10 mouse cellular contexts compared by ENCODE assay signal in the genomic region with DNA sequence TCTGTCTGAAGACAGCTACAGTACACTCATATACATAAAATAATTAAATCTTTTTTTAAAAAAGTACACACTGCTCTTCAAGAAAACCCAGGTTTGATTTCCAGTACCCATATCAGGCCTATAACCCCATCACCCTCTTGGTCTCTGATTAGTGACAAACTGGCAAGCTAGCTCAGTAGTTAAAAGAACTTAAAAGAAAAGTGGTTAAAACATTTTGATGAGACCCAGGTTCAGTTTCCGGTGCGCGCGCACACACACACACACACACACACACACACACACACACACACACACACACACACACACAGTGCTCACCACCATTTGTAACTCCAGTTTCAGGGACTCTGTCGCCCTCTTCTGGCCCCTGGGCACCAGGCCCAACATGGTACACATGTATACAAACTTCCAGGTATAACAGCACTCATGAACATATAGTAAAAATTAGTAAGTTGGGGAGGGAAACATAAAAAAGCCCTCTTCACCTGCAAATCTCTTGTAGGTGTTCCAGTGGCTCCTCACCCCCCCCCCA. TPM values are rescaled to one million over a fixed set of nuclear protein-coding genes. Genes with fewer than 3 reads are reported as not detected.
DNase-seq lines count a peak whose midpoint lies in the region; ATAC-seq and TF ChIP-seq lines count a peak whose summit lies in the region.
"Had no signal": no experiment of that assay in that cellular context is flagged by ENCODE, and none has a peak within 500 bp of the region (broad histone marks: within the 10 kb centered on the region; RNA-seq: fewer than 3 reads in every experiment).

No protein-coding gene starts in this region.

- H3K27me3 ChIP-seq in cerebellum, adult 2 months (ENCODE audit: control insufficient read depth, insufficient read depth, low read length), result no peaks in the 10 kb centered on the region
- H3K27me3 ChIP-seq in liver, embryonic 12.5 days (replicated peaks), result no peaks in the 10 kb centered on the region
- no peaks in the 10 kb centered on the region for H3K27me3 ChIP-seq in small intestine, adult 2 months (ENCODE audit: control insufficient read depth, insufficient read depth, low read length)
- H3K27me3 ChIP-seq: limb, embryonic 12.5 days had no signal

- no peak overlapping the region for H3K4me2 ChIP-seq in liver, embryonic 12.5 days
- H3K4me2 ChIP-seq: limb, embryonic 12.5 days had no signal

- H3K36me3 ChIP-seq in liver, embryonic 12.5 days, result peaks cover 32% of the 10 kb centered on the region
- peaks cover 13% of the 10 kb centered on the region for H3K36me3 ChIP-seq in small intestine, adult 2 months (ENCODE audit: control insufficient read depth, insufficient read depth, low read length)

- peaks cover 6% of the 10 kb centered on the region; the same call in 1 of the 2 replicates for H3K4me1 ChIP-seq in cerebellum, adult 2 months (ENCODE audit: control insufficient read depth, insufficient read depth, low read length)
- H3K4me1 ChIP-seq in liver, embryonic 12.5 days, result peaks cover 18% of the 10 kb centered on the region
- H3K4me1 ChIP-seq in small intestine, adult 2 months (ENCODE audit: control insufficient read depth, insufficient read depth, insufficient read length, low read length), result peaks cover 7% of the 10 kb centered on the region

- no peak overlapping the region for H3K9ac ChIP-seq in liver, embryonic 12.5 days
- H3K9ac ChIP-seq: limb, embryonic 12.5 days had no signal

- intact Hi-C loops in heart, postnatal 36 days (cut with DNase I), result loop anchor here (2.0 to 5.0 kb wide), 2 partner anchors 33 to 239 kb away; no protein-coding TSS in a partner anchor

- no peaks in the 10 kb centered on the region for H3K9me3 ChIP-seq in liver, embryonic 12.5 days (replicated peaks)
- H3K9me3 ChIP-seq: heart, embryonic 10.5 days had no signal

- TF ChIP-seq POLR2A in cerebellum, adult 2 months (IDR thresholded peaks at IDR 0.05; ENCODE audit: borderline replicate concordance, insufficient read depth, low read length), result no peak
- TF ChIP-seq POLR2A in small intestine, adult 2 months (IDR thresholded peaks at IDR 0.05; ENCODE audit: low read depth, low read length), result no peak

- H3K4me3 ChIP-seq in cerebellum, adult 2 months (replicated peaks; ENCODE audit: insufficient read depth, low read depth, low read length), result no peak overlapping the region
- H3K4me3 ChIP-seq in liver, embryonic 12.5 days, result no peak overlapping the region
- H3K4me3 ChIP-seq in small intestine, adult 2 months (ENCODE audit: low read depth, low read length), result no peak overlapping the region
- H3K4me3 ChIP-seq: heart, embryonic 10.5 days; limb, embryonic 12.5 days had no signal

- H3K27ac ChIP-seq in cerebellum, adult 2 months (ENCODE audit: insufficient read depth, low read length), result no peak overlapping the region
- no peak overlapping the region for H3K27ac ChIP-seq in liver, embryonic 12.5 days
- no peak overlapping the region for H3K27ac ChIP-seq in small intestine, adult 2 months (ENCODE audit: insufficient read depth, low read depth, low read length)
- H3K27ac ChIP-seq: heart, embryonic 10.5 days; limb, embryonic 12.5 days had no signal

- WGBS in cerebellum, adult 2 months, result 73% methylated on average over 5 of the region's 5 CpGs
- WGBS in liver, embryonic 12.5 days (ENCODE audit: insufficient replicate concordance), result 77% methylated on average over 5 of the region's 5 CpGs
- WGBS in small intestine, adult 2 months, result 80% methylated on average over 5 of the region's 5 CpGs

- TF ChIP-seq CTCF in cerebellum, adult 2 months (IDR thresholded peaks at IDR 0.05; ENCODE audit: borderline replicate concordance, insufficient read depth, low read depth, low read length), result peak; percentile 54; the same call in 1 of the 2 replicates
- peak; percentile 58; the same call in 1 of the 2 replicates for TF ChIP-seq CTCF in small intestine, adult 2 months (IDR thresholded peaks at IDR 0.05; ENCODE audit: extremely low read depth, insufficient read length, insufficient replicate concordance, low read depth, low read length)

- no peak for DNase-seq in cerebellum, adult 2 months
- DNase-seq in cerebellum, adult 8-10 months, result no peak
- peak; percentile 58 for DNase-seq in liver
- no peak for DNase-seq in heart, postnatal 36 days

- ATAC-seq in liver, embryonic 12.5 days, result no peak
- ATAC-seq in activated CD4-positive, CD25-positive, alpha-beta regulatory T cell, adult 4 months, result peak; percentile 40
- ATAC-seq in erythroid progenitor cell, adult 5-6 weeks (replicated peaks; ENCODE audit: low FRiP score, poor library complexity, severe bottlenecking), result no peak

RNA-seq across cellular contexts. Expression of a gene that starts 4.7 kb away (rescaled TPM):
- polyA plus RNA-seq in cerebellum, adult 2 months (2012; rRNA removed), result 7.9 and 8.2 TPM in 2 replicates
- polyA plus RNA-seq in liver, embryonic 12.5 days (2016; fragmentation: Nextera tagmentation; extraction: Ambion mirVana), result 0.35 and 0.46 TPM in 2 replicates
- under 1 TPM in 1 of 2 experiments, not detected in 1; 0.48 TPM for polyA plus RNA-seq in activated CD4-positive, CD25-positive, alpha-beta regulatory T cell, adult 4 months (2017; shearing (Covaris generic))
- polyA plus RNA-seq in small intestine, adult 2 months (2012; rRNA removed), result 0.13 and 0.16 TPM in 2 replicates
- not detected in 2 replicates for total RNA-seq in erythroid progenitor cell, adult 5-6 weeks (2015; ENCODE audit: low replicate concordance)
- total RNA-seq in erythroid progenitor cell, adult 5-6 weeks (2017; ENCODE audit: low replicate concordance), result 3.3 TPM in 1 of 2 replicates, not detected in the other
- total RNA-seq in heart, postnatal 36 days (2021), result not detected

RNA-seq across cellular contexts. Expression of a gene that starts 10.4 kb away (rescaled TPM):
- polyA plus RNA-seq in cerebellum, adult 2 months (2012; rRNA removed), result 129 and 135 TPM in 2 replicates
- polyA plus RNA-seq in liver, embryonic 12.5 days (2016; fragmentation: Nextera tagmentation; extraction: Ambion mirVana), result 74.3 and 76.1 TPM in 2 replicates
- 10 to 100 TPM; 34.7 to 60.5 TPM for polyA plus RNA-seq in activated CD4-positive, CD25-positive, alpha-beta regulatory T cell, adult 4 months (2017; shearing (Covaris generic))
- polyA plus RNA-seq in small intestine, adult 2 months (2012; rRNA removed), result 5.0 and 7.5 TPM in 2 replicates
- 10.1 and 22.0 TPM in 2 replicates for total RNA-seq in erythroid progenitor cell, adult 5-6 weeks (2015; ENCODE audit: low replicate concordance)
- 9.0 and 10.1 TPM in 2 replicates for total RNA-seq in erythroid progenitor cell, adult 5-6 weeks (2017; ENCODE audit: low replicate concordance)
- total RNA-seq in heart, postnatal 36 days (2021), result 10 to 100 TPM; 79.4 to 95.6 TPM

RNA-seq across cellular contexts. Expression of a gene that starts 10.4 kb away (rescaled TPM):
- 68.2 TPM in 2 replicates for polyA plus RNA-seq in cerebellum, adult 2 months (2012; rRNA removed)
- polyA plus RNA-seq in liver, embryonic 12.5 days (2016; fragmentation: Nextera tagmentation; extraction: Ambion mirVana), result 22.8 and 25.3 TPM in 2 replicates
- polyA plus RNA-seq in activated CD4-positive, CD25-positive, alpha-beta regulatory T cell, adult 4 months (2017; shearing (Covaris generic)), result 10 to 100 TPM; 26.3 to 29.7 TPM
- 36.8 and 50.7 TPM in 2 replicates for polyA plus RNA-seq in small intestine, adult 2 months (2012; rRNA removed)
- 6.7 and 10.8 TPM in 2 replicates for total RNA-seq in erythroid progenitor cell, adult 5-6 weeks (2015; ENCODE audit: low replicate concordance)
- total RNA-seq in erythroid progenitor cell, adult 5-6 weeks (2017; ENCODE audit: low replicate concordance), result 11.6 and 24.5 TPM in 2 replicates
- 10 to 100 TPM; 27.7 to 28.4 TPM for total RNA-seq in heart, postnatal 36 days (2021)

RNA-seq across cellular contexts. Expression of a gene that starts 14.0 kb away (rescaled TPM):
- 11.9 and 12.5 TPM in 2 replicates for polyA plus RNA-seq in cerebellum, adult 2 months (2012; rRNA removed)
- 0.06 and 0.13 TPM in 2 replicates for polyA plus RNA-seq in liver, embryonic 12.5 days (2016; fragmentation: Nextera tagmentation; extraction: Ambion mirVana)
- under 1 TPM in 1 of 2 experiments, not detected in 1; 0.09 TPM for polyA plus RNA-seq in activated CD4-positive, CD25-positive, alpha-beta regulatory T cell, adult 4 months (2017; shearing (Covaris generic))
- polyA plus RNA-seq in small intestine, adult 2 months (2012; rRNA removed), result 0.33 and 1.1 TPM in 2 replicates
- not detected in 2 replicates for total RNA-seq in erythroid progenitor cell, adult 5-6 weeks (2015; ENCODE audit: low replicate concordance)
- total RNA-seq in erythroid progenitor cell, adult 5-6 weeks (2017; ENCODE audit: low replicate concordance), result 0.51 and 0.53 TPM in 2 replicates
- total RNA-seq in heart, postnatal 36 days (2021), result under 1 TPM; 0.08 to 0.30 TPM

RNA-seq across cellular contexts. Expression of a gene that starts 26.9 kb away (rescaled TPM):
- 54.4 and 56.4 TPM in 2 replicates for polyA plus RNA-seq in cerebellum, adult 2 months (2012; rRNA removed)
- polyA plus RNA-seq in liver, embryonic 12.5 days (2016; fragmentation: Nextera tagmentation; extraction: Ambion mirVana), result 24.9 and 26.1 TPM in 2 replicates
- 10 to 100 TPM; 33.7 to 35.2 TPM for polyA plus RNA-seq in activated CD4-positive, CD25-positive, alpha-beta regulatory T cell, adult 4 months (2017; shearing (Covaris generic))
- polyA plus RNA-seq in small intestine, adult 2 months (2012; rRNA removed), result 24.5 and 40.7 TPM in 2 replicates
- total RNA-seq in erythroid progenitor cell, adult 5-6 weeks (2015; ENCODE audit: low replicate concordance), result 13.4 and 28.8 TPM in 2 replicates
- 3.3 and 6.5 TPM in 2 replicates for total RNA-seq in erythroid progenitor cell, adult 5-6 weeks (2017; ENCODE audit: low replicate concordance)
- total RNA-seq in heart, postnatal 36 days (2021), result 10 to 100 TPM; 21.3 to 24.2 TPM
